Mouse (Mus musculus) testis, postnatal 14 days (tissue): ENCODE measurements around the gene Gm49510.

Experiments used
- DNase-seq: peaks from one replicate; pipeline ENCODE4 v3.0.0; 2021; ENCODE audit warnings: low spot score

Gm49510 gene

GRCm38 (mm10) chr15:78899409-78899739, at the start of gene Gm49510:
Gm49510 (plus strand) TSS chr15:78899667.
- no peak for DNase-seq

DNA sequence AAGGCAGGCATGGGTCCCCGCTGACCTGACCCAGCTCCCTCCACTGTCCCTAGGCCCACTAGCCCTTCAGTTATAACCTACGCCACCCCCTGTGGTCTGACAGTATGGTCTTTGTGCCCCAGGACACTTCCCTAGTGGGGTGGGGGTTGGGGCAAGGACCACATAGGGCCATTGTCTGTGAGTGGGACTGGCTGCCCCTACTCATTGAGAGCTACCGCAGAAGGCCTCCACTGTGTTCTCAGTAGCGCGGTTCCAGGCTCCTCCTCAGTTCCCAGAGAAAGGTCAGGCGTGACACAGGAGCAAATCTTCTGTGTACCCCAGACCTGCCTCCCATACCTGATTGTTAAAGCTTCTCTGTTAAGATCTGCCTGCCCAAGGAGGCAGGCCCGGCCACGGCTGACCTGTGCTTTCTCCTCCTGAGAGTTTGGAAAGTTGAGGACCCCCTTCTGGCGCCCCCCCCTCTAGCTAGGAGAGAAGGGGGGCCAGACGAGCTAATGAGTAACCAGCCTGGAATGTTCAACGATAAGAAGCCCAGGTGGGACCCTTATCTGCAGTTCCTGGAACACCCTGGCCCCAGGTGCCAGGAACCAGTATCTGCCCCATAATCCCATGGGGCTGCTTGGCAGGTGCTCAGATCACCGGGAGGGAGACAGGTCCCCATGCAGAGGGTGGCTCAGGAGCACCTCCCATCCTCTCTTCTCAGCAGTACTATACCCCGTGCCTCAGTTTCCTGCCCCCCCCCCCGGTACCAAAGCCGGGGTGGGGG, 49.2 kb upstream of the Gm49510 start:
- DNase-seq: no peak

DNA sequence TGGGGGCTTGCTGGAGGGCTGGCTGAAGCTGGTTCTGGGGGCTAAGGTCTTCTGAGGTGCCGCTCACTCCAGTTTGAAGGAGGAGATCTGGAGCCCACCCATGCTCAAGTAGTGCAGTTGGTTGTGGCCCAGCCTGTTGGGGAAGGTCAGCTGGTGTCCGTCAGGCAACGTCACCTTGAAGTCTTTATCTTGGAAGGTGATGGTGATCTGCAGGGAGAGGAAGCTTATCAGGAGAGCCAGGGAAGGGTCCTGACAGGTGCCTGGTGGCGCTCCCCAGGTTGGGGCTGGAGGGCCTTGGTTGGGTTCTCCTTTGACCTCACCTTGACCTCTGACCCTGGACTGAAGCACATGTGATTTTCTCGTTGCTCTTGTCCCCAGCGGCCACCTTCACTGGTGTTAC, 48.5 kb upstream of the Gm49510 start:
- no peak for DNase-seq

DNA sequence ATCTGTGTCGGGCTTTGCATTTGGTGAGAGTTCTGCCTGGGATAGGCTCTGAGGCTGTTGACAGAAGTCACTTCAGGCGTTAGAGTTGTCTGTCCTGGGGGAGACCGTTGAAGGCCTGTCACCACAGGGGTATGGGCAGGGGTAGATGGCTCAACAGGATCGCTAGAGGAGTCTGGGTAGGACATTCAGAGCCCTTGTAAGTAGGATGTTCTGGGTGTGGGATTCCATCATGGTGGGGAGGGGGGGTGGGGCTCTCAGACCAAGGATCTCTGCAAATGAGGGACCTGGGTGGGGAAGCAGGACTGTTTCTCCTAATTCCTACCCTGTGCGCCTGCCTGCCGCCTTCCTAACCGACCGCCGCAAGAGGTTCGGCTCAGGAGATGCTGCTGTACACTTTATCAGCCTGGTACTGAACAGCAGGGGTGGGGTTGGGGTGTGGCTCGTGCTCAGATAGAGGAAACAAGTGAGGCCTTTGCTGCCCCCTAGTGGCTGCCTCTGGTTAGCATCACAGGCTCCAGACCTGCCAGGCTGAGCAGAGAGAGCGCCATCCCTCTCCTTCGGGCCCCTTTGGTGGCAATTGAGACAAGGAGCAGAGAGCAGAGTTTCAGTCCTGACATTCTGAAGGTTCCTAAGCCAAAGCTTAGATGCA, 47.8 kb upstream of the Gm49510 start:
- peak; percentile 80 for DNase-seq

GRCm38 (mm10) chr15:78855303-78855965, 44.0 kb upstream of the Gm49510 start, which contains the start of gene Lgals2:
Lgals2 (minus strand) TSS chr15:78855529.
- no peak for DNase-seq

DNA sequence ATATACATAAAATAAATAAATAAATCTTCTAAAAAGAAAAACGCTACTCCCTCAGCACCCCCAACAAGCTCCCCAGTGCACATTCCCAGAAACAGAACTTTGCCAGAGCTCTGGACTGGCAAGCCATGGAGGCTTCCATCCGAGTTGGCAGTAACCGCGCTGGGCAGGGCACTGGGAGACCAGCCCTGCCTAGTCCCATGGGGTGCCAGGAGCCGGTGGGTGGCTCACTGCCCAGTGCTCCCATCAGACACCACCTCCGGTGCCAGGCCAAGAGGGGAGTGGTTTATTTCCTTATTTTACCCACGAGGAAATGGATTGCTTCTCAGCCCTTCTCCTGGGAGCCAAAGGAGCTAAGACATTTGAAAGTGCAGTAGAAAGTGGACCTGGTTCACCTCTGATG, 42.5 kb upstream of the Gm49510 start:
- no peak for DNase-seq

GRCm38 (mm10) chr15:78859311-78859710, 40.2 kb upstream of the Gm49510 start:
- DNase-seq: no peak

DNA sequence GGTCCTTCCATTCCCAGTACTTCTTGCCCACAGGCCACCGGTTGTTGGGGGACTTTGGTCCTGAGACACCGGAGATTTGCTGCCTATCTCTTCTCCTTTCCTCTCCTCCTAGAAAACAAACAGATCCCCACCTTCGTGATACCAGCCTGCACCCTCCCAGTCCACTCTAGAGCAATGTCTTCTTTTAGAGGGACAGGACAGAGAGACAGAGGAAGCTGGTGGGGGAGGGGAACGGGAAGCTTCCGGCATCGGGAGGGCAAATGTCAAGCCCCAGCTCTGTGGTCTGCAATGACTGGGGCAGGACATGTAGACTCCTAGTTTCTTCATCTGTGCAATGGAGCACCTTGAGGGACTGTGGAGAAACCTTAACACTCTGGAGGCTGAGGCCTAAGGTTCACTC, 39.8 kb upstream of the Gm49510 start:
- DNase-seq: no peak

GRCm38 (mm10) chr15:78862280-78862679, 37.2 kb upstream of the Gm49510 start:
- DNase-seq: no peak

GRCm38 (mm10) chr15:78863154-78863553, 36.3 kb upstream of the Gm49510 start:
- no peak for DNase-seq

DNA sequence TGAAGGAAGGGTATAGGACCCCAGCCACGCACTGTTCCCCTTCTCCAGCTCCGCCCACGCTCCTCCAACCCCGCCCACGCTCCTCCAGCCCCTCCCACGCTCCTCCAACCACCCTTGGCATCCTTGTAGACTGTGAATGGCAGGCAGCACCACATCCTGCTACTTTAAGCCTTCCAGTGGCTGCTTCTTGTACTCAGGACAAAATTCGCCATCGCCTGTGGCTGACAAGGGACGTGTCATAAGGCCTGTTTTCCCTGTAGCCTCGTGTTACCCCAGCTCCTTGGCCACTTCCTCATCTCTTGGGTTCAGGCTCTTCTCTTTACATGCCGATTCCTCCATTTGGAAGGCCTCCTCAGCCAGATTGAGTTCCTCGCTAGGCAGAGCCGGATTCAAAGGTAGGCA, 35.6 kb upstream of the Gm49510 start:
- DNase-seq: peak; percentile 57

GRCm38 (mm10) chr15:78868398-78868797, 31.1 kb upstream of the Gm49510 start:
- no peak for DNase-seq

DNA sequence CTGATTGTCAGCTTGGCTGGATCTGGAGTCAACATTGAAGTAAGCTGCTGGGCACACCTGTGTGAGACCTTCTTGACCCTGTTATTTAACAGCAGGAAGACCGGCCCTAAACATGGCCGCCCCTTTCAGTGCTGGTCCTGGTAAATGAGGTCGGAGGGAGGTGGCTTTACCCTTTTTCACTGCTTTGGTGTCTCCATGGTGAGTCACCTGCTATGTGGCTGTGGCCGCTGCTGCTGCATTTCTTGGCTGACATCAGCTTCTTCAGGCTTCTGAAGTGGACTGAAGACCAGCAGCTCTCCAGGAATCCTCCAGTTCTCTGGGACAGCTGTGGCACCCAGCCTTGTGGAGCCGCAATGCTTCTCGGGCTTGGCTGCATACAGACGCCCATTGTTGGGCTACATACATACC, 30.6 kb upstream of the Gm49510 start:
- no peak for DNase-seq

GRCm38 (mm10) chr15:78869775-78870174, 29.7 kb upstream of the Gm49510 start:
- no peak for DNase-seq

DNA sequence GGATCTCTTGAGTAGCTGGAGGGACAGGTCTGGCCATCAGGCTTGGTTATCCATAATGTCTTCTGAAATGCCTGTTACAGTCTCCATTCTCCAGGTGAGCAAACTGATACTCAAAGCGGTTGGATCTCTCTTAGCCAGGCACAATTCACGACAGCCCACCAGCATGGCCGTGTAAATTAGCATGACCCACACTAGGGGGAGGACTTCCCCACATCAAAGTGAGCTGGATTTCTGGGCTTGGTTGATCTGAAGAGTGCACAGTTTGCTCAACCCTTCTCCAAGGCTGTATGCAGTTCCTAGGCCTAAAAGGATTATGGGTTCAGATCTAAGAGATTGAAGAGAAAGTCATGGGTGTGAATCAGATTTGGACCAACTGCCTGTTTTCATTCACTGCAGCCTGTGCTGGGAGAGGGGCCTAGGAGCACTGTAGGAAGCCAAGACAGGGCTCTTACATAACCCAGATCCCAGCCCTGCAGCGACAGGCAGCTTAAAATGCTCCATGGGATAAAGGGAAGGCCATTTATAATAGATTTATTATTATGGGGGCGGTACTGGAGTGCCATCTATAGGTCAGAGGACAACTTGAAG, 27.4 kb upstream of the Gm49510 start:
- no peak for DNase-seq

GRCm38 (mm10) chr15:78873803-78874435, 25.5 kb upstream of the Gm49510 start:
- DNase-seq: no peak

GRCm38 (mm10) chr15:78874989-78875388, 24.5 kb upstream of the Gm49510 start:
- no peak for DNase-seq

DNA sequence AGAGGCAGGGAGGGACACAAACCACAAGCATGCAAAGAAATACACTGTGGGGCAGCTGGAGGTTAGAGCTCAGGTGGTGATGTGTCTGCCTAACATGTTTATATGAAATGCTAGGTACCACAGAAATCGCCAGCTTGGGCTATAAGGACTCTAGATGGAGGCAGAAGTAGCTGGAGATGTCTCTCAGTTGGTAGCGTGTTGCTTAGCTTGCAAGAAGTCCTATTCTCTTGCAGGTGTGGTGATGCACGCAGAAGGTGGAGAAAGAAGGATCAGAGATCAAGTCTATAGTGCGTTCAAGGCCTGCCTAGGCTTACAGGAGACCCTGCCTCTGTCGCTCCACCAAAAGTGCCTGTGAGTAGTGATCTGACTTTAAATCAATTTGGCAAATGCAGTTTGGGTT, 23.9 kb upstream of the Gm49510 start:
- DNase-seq: no peak

DNA sequence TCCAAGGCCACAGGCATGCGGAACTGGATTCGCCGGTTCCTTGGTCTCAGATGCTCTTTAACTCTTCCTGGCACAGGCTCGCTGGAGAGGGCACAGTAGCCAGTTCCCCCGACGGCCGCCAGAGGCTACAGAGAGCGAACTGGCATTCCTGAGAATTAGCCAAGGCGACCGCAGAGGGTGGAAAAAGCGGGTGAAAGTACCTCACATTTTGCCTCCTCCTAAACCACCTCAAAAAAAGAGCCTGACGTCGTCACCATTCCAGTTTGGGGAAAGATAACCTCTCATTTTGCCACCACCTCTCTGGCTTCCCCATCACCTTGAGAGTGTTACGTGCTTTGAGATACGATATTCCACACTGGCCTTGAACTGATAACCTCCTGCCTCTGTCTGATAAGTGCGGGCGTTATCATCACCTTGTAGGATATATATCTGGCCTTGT, 23.2 kb upstream of the Gm49510 start:
- DNase-seq: peak; percentile 79

DNA sequence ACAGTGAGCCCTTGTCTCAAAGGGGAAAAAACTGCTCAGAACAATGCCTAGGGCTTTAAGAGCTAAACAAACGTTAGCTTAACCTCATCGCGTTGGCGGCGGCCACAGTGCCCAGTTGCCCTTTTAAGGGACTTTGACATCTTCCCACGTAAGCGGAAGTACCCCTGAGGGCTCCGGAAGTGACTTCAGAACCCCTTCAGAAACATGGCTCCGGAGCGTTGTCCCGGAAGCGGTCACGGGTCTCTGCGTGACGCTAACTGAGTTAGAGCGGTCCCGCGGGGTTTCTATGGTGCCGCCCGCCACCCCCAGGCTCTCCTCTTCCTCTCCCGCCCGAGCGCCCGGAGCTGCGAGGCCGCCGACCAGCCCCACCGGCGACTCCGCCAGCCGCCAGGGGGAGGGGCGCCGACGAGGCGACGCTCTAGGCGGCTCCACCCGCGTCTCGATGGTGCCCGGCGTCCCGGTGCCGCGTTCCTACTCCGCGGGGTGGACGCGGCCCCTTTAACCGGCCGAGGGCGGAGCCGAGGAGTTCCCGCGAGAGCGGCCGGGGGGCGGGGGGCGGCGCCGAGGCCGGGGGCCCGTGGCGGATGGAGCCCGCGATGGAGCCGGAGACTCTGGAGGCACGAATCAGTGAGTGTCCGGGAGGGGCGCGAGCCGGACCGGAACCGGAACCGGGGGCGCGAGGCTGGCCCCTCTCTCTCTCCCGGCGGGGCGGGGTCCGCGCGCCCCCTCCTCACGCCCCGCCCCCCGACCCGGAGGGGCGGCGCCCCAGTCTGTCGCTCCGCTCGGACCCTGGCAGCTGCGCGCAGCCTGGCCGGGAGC, 22.3 kb upstream of the Gm49510 start, which contains the start of gene Gga1:
TSS of gene Gga1 (plus strand) at position 200 of the 819 bp plus-strand sequence.
- DNase-seq: peak; percentile 93

DNA sequence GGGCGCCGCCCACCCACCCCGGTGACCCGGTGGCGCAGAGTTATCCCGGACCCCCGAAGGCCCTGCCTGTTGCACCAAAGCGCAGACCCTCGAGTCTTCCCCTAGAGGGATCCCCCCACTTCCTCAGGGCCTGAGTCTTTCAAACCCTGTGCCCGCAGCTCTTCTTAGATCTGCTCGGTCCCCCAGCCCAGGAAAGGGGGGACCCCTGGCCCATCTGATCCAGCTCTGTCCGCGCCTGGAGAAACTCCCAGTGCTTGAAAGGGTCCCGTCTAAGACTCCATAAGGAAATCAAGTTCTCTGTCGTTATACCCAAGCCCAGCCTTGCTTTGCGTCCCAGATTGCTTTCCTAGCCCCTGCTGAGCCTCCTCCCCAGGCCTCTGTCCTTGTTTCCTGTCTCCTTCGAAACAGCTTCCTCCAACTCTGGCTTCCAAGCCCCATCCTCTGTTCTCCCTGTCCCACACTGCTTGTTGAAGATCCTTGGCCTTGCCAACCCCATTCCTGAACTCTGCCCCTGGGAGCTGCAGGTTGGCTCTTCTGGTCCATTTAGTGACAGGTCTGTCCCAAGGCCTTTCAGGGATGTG, 21.6 kb upstream of the Gm49510 start:
- DNase-seq: no peak
